Mouse (Mus musculus) brown adipose tissue, adult 24 weeks (tissue): ENCODE results near the gene Nfkbib. TPM values are rescaled to one million over a fixed set of nuclear protein-coding genes. Genes with fewer than 3 reads are reported as not detected.

Experiments used
- H3K27ac ChIP-seq: fragments of 200-500 bp; replicated peaks from 2 replicates; pipeline ENCODE4 v1.5.1; 2012; ENCODE audit warnings: low read depth, mild to moderate bottlenecking, low read length
- H3K4me1 ChIP-seq: fragments of 200-500 bp; 2 replicates; pipeline ENCODE4 v1.6.1; 2012; ENCODE audit warnings: low read length, mixed read lengths; ENCODE audit not compliant: control insufficient read depth, insufficient read depth, insufficient read length
- H3K4me3 ChIP-seq: fragments of 200-500 bp; 2 replicates; pipeline ENCODE4 v1.5.1; 2012; ENCODE audit warnings: low read depth, mild to moderate bottlenecking, low read length, moderate library complexity; ENCODE audit not compliant: insufficient read depth
- polyA plus RNA-seq: library from polyadenylated mRNA; stranded (reverse); fragments of >200 nt; gene quantifications from 2 replicates; pipeline ENCODE4 v1.2.4, GENCODE M21; 2012; ENCODE audit not compliant: missing spikeins, insufficient read depth, insufficient read length

Nfkbib gene
- polyA plus RNA-seq, 1 experiment, result 15.5 TPM

DNA sequence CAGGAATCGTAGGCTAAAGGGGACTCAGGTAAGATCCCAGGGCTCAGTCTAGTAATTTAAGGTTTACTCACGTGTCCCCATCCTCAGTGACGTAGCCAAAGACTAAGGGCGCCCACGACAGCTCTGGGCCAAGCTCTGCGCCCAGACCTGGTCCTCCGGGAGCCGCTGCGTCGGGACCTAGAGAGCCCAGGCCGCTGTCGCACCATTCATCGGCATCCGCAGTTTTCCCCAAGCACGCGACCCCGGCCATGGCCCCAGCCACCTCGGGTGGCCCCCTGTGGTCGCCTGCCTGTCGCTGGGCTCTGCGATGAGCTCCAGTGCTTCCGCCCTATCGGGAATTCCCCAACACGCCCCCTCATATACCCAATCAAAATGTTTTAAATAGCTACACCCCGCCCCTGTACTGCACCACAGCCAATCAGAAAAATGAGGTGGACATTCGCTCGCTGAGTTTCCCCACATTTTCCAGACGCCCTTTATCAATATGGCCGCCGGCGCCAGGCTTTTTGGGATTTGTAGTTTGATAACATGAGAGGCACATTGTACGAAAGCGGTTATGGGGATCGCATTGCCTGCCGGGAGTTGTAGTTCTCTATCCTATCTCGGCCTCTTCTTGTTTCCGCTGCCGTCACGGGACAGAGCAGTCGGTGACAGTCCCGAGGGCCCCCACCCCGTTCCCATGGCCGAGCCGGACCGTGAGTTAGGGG is 986 bp downstream of the Nfkbib start, which contains the start of gene Sirt2:
Gene Sirt2, plus strand, starts transcription at position 563 of the 707 bp plus-strand sequence.
- Histone ChIP-seq H3K4me3 (peak within 1 kb of the TSS; percentile 93), H3K27ac (no peak within 1 kb of the TSS), H3K4me1 (peaks cover 6% of the 10 kb centered on the region)

DNA sequence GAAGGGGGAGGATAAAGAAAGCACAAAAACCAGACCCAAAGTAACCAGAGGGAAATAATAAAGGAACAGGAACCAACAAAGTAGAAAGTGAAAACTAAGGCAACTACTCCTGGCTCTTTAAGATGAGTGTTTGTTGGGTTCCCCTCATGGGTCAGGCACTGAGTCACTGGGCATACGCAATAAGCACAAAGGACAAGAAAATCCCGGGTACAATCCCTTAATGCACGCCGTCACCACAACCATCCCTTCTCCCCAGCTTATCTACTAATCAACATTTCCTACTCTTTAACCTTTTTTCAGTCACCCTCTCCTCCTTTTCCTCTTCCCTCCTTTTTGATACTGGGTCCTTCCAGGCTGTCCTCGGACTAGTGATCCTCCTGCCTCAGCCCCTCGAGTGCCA is 2.1 kb downstream of the Nfkbib start:
- Histone ChIP-seq H3K27ac (no peak overlapping the region), H3K4me3 (peak overlapping the region; percentile 93), H3K4me1 (peaks cover 6% of the 10 kb centered on the region)

GRCm38 (mm10) chr7:28761907-28762306 is 5.4 kb downstream of the Nfkbib start:
- no peak overlapping the region for H3K27ac ChIP-seq
- H3K4me3 ChIP-seq, result no peak overlapping the region
- H3K4me1 ChIP-seq, result peaks cover 6% of the 10 kb centered on the region

GRCm38 (mm10) chr7:28758623-28759022 is 8.7 kb downstream of the Nfkbib start:
- Histone ChIP-seq H3K27ac (no peak overlapping the region), H3K4me1 (no peaks in the 10 kb centered on the region), H3K4me3 (no peak overlapping the region)

DNA sequence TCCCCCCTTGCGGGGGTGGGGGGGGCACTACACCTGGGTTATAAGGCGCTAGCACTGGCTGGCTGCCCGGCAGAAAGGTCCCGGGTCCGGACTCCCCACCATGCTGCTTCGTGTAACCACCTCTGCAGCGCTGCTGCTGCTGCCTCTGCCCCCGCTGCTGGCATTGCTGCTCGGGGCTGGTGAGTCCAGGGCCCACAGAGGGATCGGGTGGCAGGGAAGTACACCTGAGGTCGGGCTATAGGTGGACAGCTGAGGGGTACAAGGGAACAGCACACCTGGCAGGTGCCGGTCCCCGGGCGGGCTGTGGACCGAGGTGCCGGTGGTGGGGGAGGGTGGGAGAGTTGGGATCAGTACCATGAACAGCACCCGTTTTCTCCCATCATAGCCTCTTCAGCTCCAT is 11.2 kb downstream of the Nfkbib start, which contains the start of gene Ccer2:
Gene Ccer2, plus strand, starts transcription at position 96 of the 400 bp plus-strand sequence.
- H3K4me3 ChIP-seq, result no peak within 1 kb of the TSS
- no peak within 1 kb of the TSS for H3K27ac ChIP-seq
- H3K4me1 ChIP-seq, result no peaks in the 10 kb centered on the region

- H3K4me3 ChIP-seq, result no peak overlapping the region
- no peak overlapping the region for H3K27ac ChIP-seq
- H3K4me1 ChIP-seq, result no peaks in the 10 kb centered on the region
Observed at GRCm38 (mm10) chr7:28749935-28750334, 17.4 kb downstream of the Nfkbib start.

DNA sequence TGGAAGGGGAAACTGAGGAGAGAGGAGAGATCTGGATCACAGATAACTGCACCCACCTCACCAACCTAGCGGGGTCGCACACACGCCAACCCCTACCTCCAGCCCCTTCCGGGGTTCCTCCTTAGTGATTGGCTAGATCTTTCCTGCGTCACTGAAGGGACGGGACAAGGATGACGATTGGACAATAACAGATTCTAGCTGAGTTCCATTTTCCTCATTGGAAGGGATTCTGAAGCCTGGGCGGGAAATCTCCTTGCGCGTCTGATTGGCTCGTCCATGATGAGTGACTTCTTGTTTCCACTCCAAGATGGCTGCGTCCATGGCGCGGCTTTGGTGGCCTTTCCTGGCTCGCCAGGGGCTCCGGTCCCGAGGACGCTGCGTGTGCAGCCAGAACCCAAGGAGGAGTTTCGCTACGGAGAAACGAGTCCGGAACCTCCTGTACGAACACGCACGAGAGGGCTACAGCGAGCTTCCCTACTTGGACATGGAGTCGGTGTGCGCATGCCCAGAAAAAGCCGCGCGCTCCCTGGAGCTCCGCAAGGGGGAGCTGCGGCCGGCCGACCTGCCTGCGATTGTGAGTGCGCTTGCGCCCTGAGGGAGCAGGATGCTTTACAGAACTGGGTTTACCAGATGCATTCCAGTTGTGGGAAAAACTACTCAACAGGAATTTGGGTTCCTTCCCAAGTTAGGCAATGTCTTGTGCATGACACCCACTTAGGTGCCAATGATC is 25.4 kb downstream of the Nfkbib start, which contains the start of the genes Mrps12 and Sars2:
Gene Mrps12, minus strand, starts transcription at position 112 of the 730 bp plus-strand sequence.
Gene Sars2, plus strand, starts transcription at position 284 of the 730 bp plus-strand sequence.
- H3K4me3 ChIP-seq, result peak within 1 kb of the TSS; percentile 83
- peak within 1 kb of the TSS; percentile 93 for H3K27ac ChIP-seq
- no peaks in the 10 kb centered on the region for H3K4me1 ChIP-seq

- peak overlapping the region; percentile 69 for H3K27ac ChIP-seq
- H3K4me1 ChIP-seq, result no peaks in the 10 kb centered on the region
- H3K4me3 ChIP-seq, result peak overlapping the region; percentile 83
Observed at GRCm38 (mm10) chr7:28741368-28741708, 26.0 kb downstream of the Nfkbib start.

DNA sequence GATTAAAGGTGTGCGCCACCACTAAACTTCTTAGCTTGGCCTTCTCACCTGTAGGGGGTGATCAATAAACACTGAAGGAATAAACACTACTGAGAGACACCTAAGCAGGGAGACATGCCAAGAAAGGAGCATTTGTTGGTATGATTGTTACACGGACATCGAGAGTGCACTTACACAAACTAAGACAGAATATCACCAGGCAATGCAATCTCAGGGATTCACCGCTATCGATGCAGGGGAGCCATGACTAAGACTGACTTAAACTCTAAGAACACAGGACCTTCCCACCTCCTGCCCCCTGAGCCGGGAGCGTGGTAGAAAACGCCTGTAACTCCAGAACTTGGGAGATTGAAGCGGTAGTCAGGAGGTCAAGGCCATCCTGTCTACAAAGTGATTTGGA is 26.4 kb downstream of the Nfkbib start:
- H3K4me1 ChIP-seq, result no peaks in the 10 kb centered on the region
- peak overlapping the region; percentile 83 for H3K4me3 ChIP-seq
- H3K27ac ChIP-seq, result peak overlapping the region; percentile 69; the same call in 1 of the 2 replicates

- Histone ChIP-seq H3K4me1 (no peaks in the 10 kb centered on the region), H3K27ac (no peak overlapping the region), H3K4me3 (no peak overlapping the region)
Observed at GRCm38 (mm10) chr7:28739829-28740228, 27.5 kb downstream of the Nfkbib start.

GRCm38 (mm10) chr7:28735701-28736100 is 31.6 kb downstream of the Nfkbib start:
- Histone ChIP-seq H3K4me1 (no peaks in the 10 kb centered on the region), H3K4me3 (no peak overlapping the region), H3K27ac (no peak overlapping the region)

DNA sequence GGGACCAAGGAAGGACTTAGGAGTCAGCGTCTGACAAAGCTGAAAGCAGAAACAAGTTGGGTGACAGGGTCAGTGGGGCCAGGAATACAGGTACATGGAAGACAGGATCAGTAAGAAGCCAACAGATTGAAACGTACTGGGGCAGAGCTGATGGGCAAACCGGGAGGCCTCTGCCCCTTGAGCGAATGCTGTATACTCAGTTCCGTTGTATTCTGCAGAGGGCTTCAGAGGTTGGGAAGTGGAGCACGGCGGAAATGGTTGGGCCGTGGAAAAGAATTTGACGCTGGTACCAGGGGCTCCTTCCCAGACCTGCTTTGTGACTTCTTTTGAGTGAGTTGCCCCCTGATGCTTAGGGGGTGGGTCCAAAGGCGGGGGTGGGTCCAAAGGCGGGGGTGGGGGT is 34.1 kb downstream of the Nfkbib start:
- Histone ChIP-seq H3K4me1 (no peaks in the 10 kb centered on the region), H3K4me3 (peak overlapping the region; percentile 19), H3K27ac (no peak overlapping the region)

GRCm38 (mm10) chr7:28732341-28733142 is 34.8 kb downstream of the Nfkbib start:
- no peak overlapping the region for H3K27ac ChIP-seq

GRCm38 (mm10) chr7:28727649-28728340 is 39.5 kb downstream of the Nfkbib start:
- Histone ChIP-seq H3K4me3 (no peak overlapping the region), H3K4me1 (no peaks in the 10 kb centered on the region), H3K27ac (no peak overlapping the region)

More at GRCm38 (mm10) chr7:28732341-28733142, 34.8 kb downstream of the Nfkbib start:
- Histone ChIP-seq H3K4me3 (peak overlapping the region; percentile 19), H3K4me1 (no peaks in the 10 kb centered on the region)
